Mouse (Mus musculus) testis, adult 2 months (tissue): ENCODE data around the gene Olfr645. TPM values are rescaled to one million over a fixed set of nuclear protein-coding genes. Genes with fewer than 3 reads are reported as not detected.

Source experiments
- H3K27ac ChIP-seq: fragments of 200-500 bp; 2 replicates; pipeline ENCODE4 v1.5.1; 2012; ENCODE audit warnings: low read depth, low read length; ENCODE audit not compliant: control insufficient read depth, insufficient read depth
- H3K27me3 ChIP-seq: fragments of 200-500 bp; 2 replicates; pipeline ENCODE4 v1.6.1; 2012; ENCODE audit warnings: mild to moderate bottlenecking, low read length, moderate library complexity; ENCODE audit not compliant: control insufficient read depth, insufficient read depth
- H3K36me3 ChIP-seq: fragments of 200-500 bp; 2 replicates; pipeline ENCODE4 v1.6.1; 2012; ENCODE audit warnings: mild to moderate bottlenecking, low read length; ENCODE audit not compliant: control insufficient read depth, insufficient read depth
- H3K4me1 ChIP-seq: fragments of 200-500 bp; 2 replicates; pipeline ENCODE4 v1.6.1; 2012; ENCODE audit warnings: low read length; ENCODE audit not compliant: control insufficient read depth, insufficient read depth
- H3K4me3 ChIP-seq: fragments of 200-500 bp; 2 replicates; pipeline ENCODE4 v1.5.1; 2012; ENCODE audit warnings: low read depth, mild to moderate bottlenecking, low read length, moderate library complexity, mixed read lengths; ENCODE audit not compliant: control insufficient read depth
- CTCF ChIP-seq: fragments of 200-500 bp; IDR thresholded peaks from 2 replicates; pipeline ENCODE4 v1.5.1; 2012; ENCODE audit warnings: low read depth, mild to moderate bottlenecking, inconsistent platforms, low read length, moderate library complexity; ENCODE audit not compliant: control insufficient read depth, insufficient read depth, insufficient replicate concordance
- POLR2A ChIP-seq: fragments of 200-500 bp; IDR thresholded peaks from 2 replicates; pipeline ENCODE4 v1.6.1; 2012; ENCODE audit warnings: low read depth, mild to moderate bottlenecking, inconsistent platforms, low read length, moderate library complexity; ENCODE audit not compliant: control insufficient read depth
- polyA plus RNA-seq: library from polyadenylated mRNA; depleted of rRNA; stranded (reverse); fragments of >200 nt; gene quantifications from 2 replicates; pipeline ENCODE4 v1.2.3, GENCODE M21; 2012; rRNA removed

Olfr645 gene
- 0.02 TPM in 1 of 2 replicates, not detected in the other for polyA plus RNA-seq

DNA sequence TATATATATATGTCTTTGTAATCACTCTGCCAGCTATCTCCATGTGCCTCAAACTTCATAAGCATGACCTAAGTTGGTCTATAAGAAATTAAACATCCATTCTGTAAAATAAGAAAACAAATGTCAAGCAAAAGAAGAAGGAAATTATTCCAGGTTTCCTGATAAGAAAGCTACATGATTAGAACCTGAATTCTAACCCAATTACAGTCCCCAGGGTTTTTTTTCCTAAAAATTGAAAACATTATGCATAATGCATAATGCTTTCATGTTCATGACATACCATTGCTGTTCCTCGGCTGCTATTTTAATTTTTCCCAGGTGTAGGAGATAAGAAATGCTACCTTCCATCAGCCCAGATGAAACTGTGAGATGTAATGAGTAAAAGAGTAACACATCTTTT lies at the start of gene Olfr645:
Gene Olfr645, minus strand, starts transcription at position 101 of the 400 bp plus-strand sequence.
- H3K27ac ChIP-seq = no peak within 1 kb of the TSS
- no peaks in the 10 kb centered on the region for H3K4me1 ChIP-seq
- TF ChIP-seq CTCF (no peak), POLR2A (no peak)
- no peaks in the 10 kb centered on the region for H3K27me3 ChIP-seq
- no peak within 1 kb of the TSS for H3K4me3 ChIP-seq
- H3K36me3 ChIP-seq = no peaks in the 10 kb centered on the region

DNA sequence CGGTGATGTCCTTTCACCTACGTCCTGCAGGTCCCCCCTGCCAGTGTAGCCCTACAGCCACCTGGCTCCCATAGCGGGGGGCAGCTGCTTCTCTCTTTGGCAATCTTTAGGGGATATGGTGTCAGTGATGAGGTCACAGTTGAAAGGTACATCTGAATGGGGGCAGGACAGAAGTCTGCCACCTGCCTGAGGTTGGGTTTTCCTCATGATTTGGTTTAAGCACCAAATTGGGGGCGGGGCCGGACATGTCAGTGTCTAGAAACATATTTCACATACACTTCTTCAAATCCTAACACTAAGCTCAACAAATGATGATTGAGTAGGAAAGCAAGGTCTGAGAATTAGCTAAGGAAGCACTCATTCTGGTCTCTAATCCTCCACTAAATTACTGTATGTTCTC lies 44.5 kb upstream of the Olfr645 start, which contains the start of gene Ubqln5:
Gene Ubqln5, minus strand, starts transcription at position 101 of the 400 bp plus-strand sequence.
- no peaks in the 10 kb centered on the region for H3K36me3 ChIP-seq
- H3K27ac ChIP-seq = no peak within 1 kb of the TSS
- no peaks in the 10 kb centered on the region for H3K27me3 ChIP-seq
- peak; percentile 22; the same call in 1 of the 2 replicates for TF ChIP-seq POLR2A
- no peak for TF ChIP-seq CTCF
- H3K4me1 ChIP-seq = no peaks in the 10 kb centered on the region; the same call in 1 of the 2 replicates
- H3K4me3 ChIP-seq = peak within 1 kb of the TSS; percentile 77

DNA sequence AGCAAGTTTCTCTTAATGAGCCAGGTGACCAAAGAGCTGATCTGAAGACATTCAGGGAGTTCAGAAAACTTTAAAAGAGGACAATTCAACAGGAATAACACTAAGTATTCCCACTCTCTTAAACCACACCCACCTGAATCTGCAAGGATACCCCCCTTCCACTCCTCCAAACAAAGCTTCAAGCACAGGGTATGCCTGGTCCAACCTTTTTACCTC lies 19.4 kb upstream of the Olfr645 start, which contains the start of gene Olfr646:
Gene Olfr646, plus strand, starts transcription at position 117 of the 216 bp plus-strand sequence.
- H3K27ac ChIP-seq = no peak within 1 kb of the TSS
- H3K4me1 ChIP-seq = no peaks in the 10 kb centered on the region
- TF ChIP-seq CTCF = no peak
- no peak for TF ChIP-seq POLR2A

DNA sequence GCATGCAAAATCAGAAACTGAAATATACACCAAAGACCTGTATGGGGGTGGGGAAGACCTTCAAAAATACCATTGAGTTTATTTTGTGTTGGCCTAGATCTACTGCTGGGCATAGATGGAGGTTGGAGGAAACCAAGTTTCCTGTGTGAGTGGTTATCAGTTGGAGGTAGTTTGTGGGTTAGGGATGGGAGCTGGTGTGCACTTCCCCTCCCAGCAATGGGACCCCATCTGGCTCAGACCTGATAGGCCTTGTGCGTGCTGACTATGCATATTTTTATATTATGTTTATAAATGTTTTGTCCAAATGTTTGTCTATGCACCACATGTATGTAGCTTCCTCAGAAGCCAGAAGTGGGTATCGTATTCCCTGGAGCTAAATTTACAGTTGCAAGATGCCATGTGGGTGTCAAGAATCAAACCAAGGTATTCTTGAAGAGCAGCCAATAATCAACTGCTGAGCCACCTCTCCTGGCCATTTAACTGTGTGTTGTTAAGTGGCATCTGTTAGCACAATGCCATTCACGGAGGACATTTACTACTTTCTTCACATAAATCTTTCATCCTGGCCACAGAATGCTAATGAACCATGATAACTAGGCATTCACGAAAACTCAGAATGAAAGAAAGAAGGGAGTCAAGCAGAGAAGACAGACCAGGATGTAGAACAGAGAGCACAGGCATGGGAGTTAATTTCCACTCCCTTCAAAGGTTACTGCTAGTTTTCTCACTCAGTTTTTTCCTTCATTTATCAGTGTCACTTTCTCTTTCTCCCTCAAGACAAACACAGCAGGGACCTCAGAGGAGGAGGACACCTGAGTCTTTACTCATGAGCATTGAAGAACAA lies 18.9 kb upstream of the Olfr645 start:
- TF ChIP-seq POLR2A (no peak), CTCF (no peak)
- no peak overlapping the region for H3K4me3 ChIP-seq
- no peaks in the 10 kb centered on the region for H3K27me3 ChIP-seq
- H3K36me3 ChIP-seq = no peaks in the 10 kb centered on the region
- no peak overlapping the region for H3K27ac ChIP-seq
- H3K4me1 ChIP-seq = no peaks in the 10 kb centered on the region

More for the DNA sequence above, 19.4 kb upstream of the Olfr645 start, which contains the start of gene Olfr646:
- Histone ChIP-seq H3K36me3 (no peaks in the 10 kb centered on the region), H3K27me3 (no peaks in the 10 kb centered on the region), H3K4me3 (no peak within 1 kb of the TSS)

DNA sequence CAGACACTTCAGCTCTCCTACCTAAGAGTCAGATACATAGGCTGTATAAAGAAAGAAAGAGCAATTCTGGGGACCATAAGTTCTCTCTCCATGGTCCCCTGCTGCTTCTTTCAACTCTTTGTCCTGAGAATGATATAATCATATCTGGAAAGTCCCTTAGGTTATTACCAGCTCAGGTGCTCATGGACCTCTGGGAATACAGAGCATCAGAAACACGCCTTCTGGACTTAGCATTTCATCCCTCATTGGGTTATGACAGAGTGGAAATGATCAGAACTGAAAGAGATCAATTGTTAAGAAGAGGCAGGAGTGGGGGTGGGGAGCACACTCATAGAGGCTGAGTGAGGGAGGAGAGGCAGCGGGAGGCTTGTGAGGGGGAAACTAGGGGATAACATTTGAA lies 13.5 kb downstream of the Olfr645 start, which contains the start of gene Olfr644:
Gene Olfr644, minus strand, starts transcription at position 101 of the 400 bp plus-strand sequence.
- no peaks in the 10 kb centered on the region for H3K4me1 ChIP-seq
- no peak within 1 kb of the TSS for H3K4me3 ChIP-seq
- no peak for TF ChIP-seq CTCF
- no peak for TF ChIP-seq POLR2A
- no peaks in the 10 kb centered on the region for H3K27me3 ChIP-seq
- H3K36me3 ChIP-seq = no peaks in the 10 kb centered on the region
- H3K27ac ChIP-seq = no peak within 1 kb of the TSS

DNA sequence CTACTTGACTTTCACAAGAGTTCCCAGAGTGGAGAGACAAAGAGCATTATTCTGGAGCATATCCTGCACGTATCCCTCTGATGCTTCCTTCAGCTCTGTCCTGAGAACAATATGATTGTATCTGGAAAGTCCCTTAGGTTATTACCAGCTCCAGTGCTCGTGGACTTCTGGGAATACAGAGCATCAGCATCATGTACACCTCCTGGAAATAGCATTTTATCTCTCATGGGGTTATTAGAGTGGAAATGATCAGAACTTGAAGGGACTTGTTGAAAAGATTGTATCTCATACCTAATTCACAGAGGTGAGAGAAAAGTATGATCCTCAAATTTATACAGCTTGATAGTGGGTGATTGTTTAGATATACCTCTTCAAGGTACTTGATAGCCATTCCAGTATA lies 23.9 kb downstream of the Olfr645 start, which contains the start of gene 4930516K23Rik:
Gene 4930516K23Rik, minus strand, starts transcription at position 101 of the 400 bp plus-strand sequence.
- H3K27ac ChIP-seq = no peak within 1 kb of the TSS
- no peak within 1 kb of the TSS for H3K4me3 ChIP-seq
- no peaks in the 10 kb centered on the region for H3K36me3 ChIP-seq
- no peak for TF ChIP-seq POLR2A
- TF ChIP-seq CTCF = no peak
- H3K4me1 ChIP-seq = no peaks in the 10 kb centered on the region
- no peaks in the 10 kb centered on the region for H3K27me3 ChIP-seq

DNA sequence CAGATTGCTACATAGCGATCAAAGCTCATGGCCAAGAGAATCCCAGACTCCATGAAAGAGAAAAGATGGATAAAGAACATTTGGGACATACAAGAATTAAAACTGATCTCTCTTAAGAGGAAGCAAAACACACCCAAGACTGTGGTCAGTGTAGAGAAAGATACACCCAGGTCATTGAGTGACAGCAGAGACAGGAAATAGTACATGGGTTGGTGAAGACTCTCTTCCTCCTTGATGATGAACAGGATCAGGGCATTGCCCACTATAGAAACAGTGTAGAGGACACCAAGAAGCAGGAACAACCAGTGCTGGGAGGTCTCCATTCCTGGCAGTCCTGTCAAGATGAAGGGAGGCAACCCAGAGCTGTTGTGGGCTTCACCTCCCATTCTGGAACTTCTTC lies 26.1 kb downstream of the Olfr645 start:
- Histone ChIP-seq H3K27me3 (no peaks in the 10 kb centered on the region), H3K4me3 (no peak overlapping the region), H3K27ac (no peak overlapping the region), H3K36me3 (no peaks in the 10 kb centered on the region), H3K4me1 (no peaks in the 10 kb centered on the region)
- no peak for TF ChIP-seq CTCF
- no peak for TF ChIP-seq POLR2A

DNA sequence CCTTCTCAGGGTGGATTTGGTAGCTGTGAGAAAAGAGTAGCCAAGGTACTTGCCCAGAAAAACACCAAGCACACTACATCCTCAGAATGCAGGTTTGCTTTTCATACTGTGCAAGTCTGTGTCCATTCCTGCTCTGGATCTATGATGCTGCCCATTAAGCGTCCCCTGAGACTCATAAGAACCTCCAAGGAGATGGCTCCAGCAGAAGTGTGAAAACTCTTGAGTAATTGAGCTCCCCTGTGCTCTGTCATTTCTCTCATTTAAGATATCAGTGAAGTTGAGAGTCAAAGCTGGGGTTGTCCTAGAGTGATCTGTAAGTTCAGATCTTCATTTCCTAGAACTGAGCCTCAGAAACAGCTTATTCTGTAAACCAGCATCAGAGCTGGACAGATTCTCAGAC lies 32.7 kb downstream of the Olfr645 start, which contains the start of gene Olfr642:
Gene Olfr642, minus strand, starts transcription at position 101 of the 400 bp plus-strand sequence.
- TF ChIP-seq CTCF (no peak), POLR2A (no peak)
- Histone ChIP-seq H3K4me1 (no peaks in the 10 kb centered on the region), H3K27ac (no peak within 1 kb of the TSS), H3K27me3 (no peaks in the 10 kb centered on the region), H3K4me3 (no peak within 1 kb of the TSS), H3K36me3 (no peaks in the 10 kb centered on the region)
